9 mouse cellular contexts compared by ENCODE assay signal in genomic region chr10:45806984-45807827, GRCm38 (mm10).
DNase-seq lines count a peak whose midpoint lies in the region; ATAC-seq lines count a peak whose summit lies in the region.
"Had no signal": no experiment of that assay in that cellular context is flagged by ENCODE, and none has a peak within 500 bp of the region (broad histone marks: within the 10 kb centered on the region; RNA-seq: fewer than 3 reads in every experiment).

No protein-coding gene starts in this region.

- H3K36me3 ChIP-seq in forebrain, embryonic 10.5 days (replicated peaks) = no peaks in the 10 kb centered on the region
- H3K36me3 ChIP-seq in forebrain, embryonic 13.5 days (ENCODE audit: poor library complexity, severe bottlenecking) = no peaks in the 10 kb centered on the region
- H3K36me3 ChIP-seq in hindbrain, embryonic 15.5 days = no peaks in the 10 kb centered on the region
- H3K36me3 ChIP-seq in neural tube, embryonic 14.5 days (ENCODE audit: control insufficient read depth, insufficient read depth, low read length) = no peaks in the 10 kb centered on the region
- no peaks in the 10 kb centered on the region for H3K36me3 ChIP-seq in heart, embryonic 11.5 days (ENCODE audit: control insufficient read depth, insufficient read depth, low read length)

- no peaks in the 10 kb centered on the region for H3K27me3 ChIP-seq in forebrain, embryonic 10.5 days (ENCODE audit: poor library complexity, severe bottlenecking)
- no peaks in the 10 kb centered on the region for H3K27me3 ChIP-seq in forebrain, embryonic 13.5 days
- H3K27me3 ChIP-seq in hindbrain, embryonic 15.5 days = no peaks in the 10 kb centered on the region
- H3K27me3 ChIP-seq in neural tube, embryonic 14.5 days (ENCODE audit: control insufficient read depth, insufficient read depth, low read length) = no peaks in the 10 kb centered on the region
- H3K27me3 ChIP-seq in heart, embryonic 11.5 days (ENCODE audit: control insufficient read depth, insufficient read depth, low read length) = no peaks in the 10 kb centered on the region

- no peak overlapping the region for H3K4me2 ChIP-seq in forebrain, embryonic 13.5 days
- peak overlapping the region; percentile 2 for H3K4me2 ChIP-seq in hindbrain, embryonic 15.5 days
- peak overlapping the region; percentile 17; the same call in 1 of the 2 replicates for H3K4me2 ChIP-seq in neural tube, embryonic 14.5 days (ENCODE audit: low read depth, low read length)
- H3K4me2 ChIP-seq in heart, embryonic 11.5 days = no peak overlapping the region

- H3K4me3 ChIP-seq in forebrain, embryonic 10.5 days = no peak overlapping the region
- no peak overlapping the region for H3K4me3 ChIP-seq in forebrain, embryonic 13.5 days
- H3K4me3 ChIP-seq in hindbrain, embryonic 15.5 days = no peak overlapping the region
- H3K4me3 ChIP-seq in neural tube, embryonic 14.5 days (ENCODE audit: low read depth, low read length) = no peak overlapping the region
- H3K4me3 ChIP-seq in heart, embryonic 11.5 days (ENCODE audit: low read depth, low read length) = no peak overlapping the region

- ATAC-seq in forebrain, embryonic 13.5 days = no peak
- ATAC-seq in hindbrain, embryonic 15.5 days (ENCODE audit: low FRiP score, low read depth) = peak; percentile 55
- peak; percentile 69 for ATAC-seq in neural tube, embryonic 14.5 days (ENCODE audit: low read depth)
- no peak for ATAC-seq in heart, embryonic 11.5 days (replicated peaks; ENCODE audit: insufficient number of reproducible peaks, low FRiP score, low TSS enrichment)
- no peak for ATAC-seq in inflammation-experienced regulatory T-cells, adult 6 months

- no peak overlapping the region for H3K9ac ChIP-seq in forebrain, embryonic 13.5 days
- H3K9ac ChIP-seq in hindbrain, embryonic 15.5 days = no peak overlapping the region
- no peak overlapping the region for H3K9ac ChIP-seq in neural tube, embryonic 14.5 days (replicated peaks; ENCODE audit: low read depth, low read length)
- no peak overlapping the region for H3K9ac ChIP-seq in heart, embryonic 11.5 days (ENCODE audit: low read depth, low read length)

- WGBS in forebrain, embryonic 10.5 days = 56% methylated on average over 18 of the region's 18 CpGs
- 54% methylated on average over 18 of the region's 18 CpGs for WGBS in forebrain, embryonic 13.5 days
- 25% methylated on average over 18 of the region's 18 CpGs for WGBS in hindbrain, embryonic 15.5 days
- 17% methylated on average over 18 of the region's 18 CpGs for WGBS in neural tube, embryonic 14.5 days
- 59% methylated on average over 18 of the region's 18 CpGs for WGBS in heart, embryonic 11.5 days (ENCODE audit: insufficient replicate concordance)

- H3K27ac ChIP-seq in forebrain, embryonic 10.5 days = peak overlapping the region; percentile 80
- H3K27ac ChIP-seq in forebrain, embryonic 13.5 days = no peak overlapping the region
- H3K27ac ChIP-seq in hindbrain, embryonic 15.5 days (replicated peaks) = peak overlapping the region; percentile 12
- H3K27ac ChIP-seq in neural tube, embryonic 14.5 days (ENCODE audit: low read depth, low read length) = no peak overlapping the region; the same call in 1 of the 2 replicates
- H3K27ac ChIP-seq in heart, embryonic 11.5 days (ENCODE audit: low read depth, low read length) = no peak overlapping the region

- peak; percentile 44 for DNase-seq in forebrain, embryonic 10.5 days (ENCODE audit: extremely low spot score, low spot score)
- DNase-seq in layer of hippocampus, postnatal 10 days (ENCODE audit: low spot score in 2 of 2) = peak; percentile 37 to 50
- no peak for DNase-seq in adrenal gland, adult 2 months
- DNase-seq: thymus, adult 18-20 months had no signal

- peaks cover 24% of the 10 kb centered on the region for H3K4me1 ChIP-seq in forebrain, embryonic 10.5 days
- 0 out of 2 replicates have a peak, but pooled peaks cover 5% of the 10 kb centered on the region for H3K4me1 ChIP-seq in forebrain, embryonic 13.5 days
- peaks cover 16% of the 10 kb centered on the region for H3K4me1 ChIP-seq in hindbrain, embryonic 15.5 days (replicated peaks)
- no peaks in the 10 kb centered on the region for H3K4me1 ChIP-seq in neural tube, embryonic 14.5 days (ENCODE audit: control insufficient read depth, insufficient read depth, low read length)
- H3K4me1 ChIP-seq in heart, embryonic 11.5 days (ENCODE audit: control insufficient read depth, insufficient read depth, low read length) = no peaks in the 10 kb centered on the region

- no peaks in the 10 kb centered on the region for H3K9me3 ChIP-seq in forebrain, embryonic 10.5 days
- H3K9me3 ChIP-seq in forebrain, embryonic 13.5 days (replicated peaks) = no peaks in the 10 kb centered on the region
- H3K9me3 ChIP-seq in hindbrain, embryonic 15.5 days = no peaks in the 10 kb centered on the region
- no peaks in the 10 kb centered on the region for H3K9me3 ChIP-seq in neural tube, embryonic 14.5 days (ENCODE audit: control insufficient read depth, low read length)
- H3K9me3 ChIP-seq in heart, embryonic 11.5 days (replicated peaks; ENCODE audit: control insufficient read depth, low read length) = no peaks in the 10 kb centered on the region

Comparison
In these comparisons a context has a peak if more than half of its experiments do, and no peak if none do; other contexts are left out.
1. H3K27ac ChIP-seq: peak in forebrain, embryonic 10.5 days (single experiment) and hindbrain, embryonic 15.5 days (single experiment); none in forebrain, embryonic 13.5 days (single experiment), neural tube, embryonic 14.5 days (single experiment) and heart, embryonic 11.5 days (single experiment).
2. ATAC-seq: peak in hindbrain, embryonic 15.5 days (single experiment) and neural tube, embryonic 14.5 days (single experiment); none in forebrain, embryonic 13.5 days (single experiment), heart, embryonic 11.5 days (single experiment) and inflammation-experienced regulatory T-cells, adult 6 months (single experiment).
3. H3K4me2 ChIP-seq: peak in hindbrain, embryonic 15.5 days (single experiment) and neural tube, embryonic 14.5 days (single experiment); none in forebrain, embryonic 13.5 days (single experiment) and heart, embryonic 11.5 days (single experiment).